Mouse (Mus musculus) liver, adult 2 months (tissue): Measurements from ENCODE around the gene Ninj2.

Experiments
- CTCF ChIP-seq: fragments of 200-500 bp; IDR thresholded peaks from 2 replicates; pipeline ENCODE4 v1.5.1; 2011; ENCODE audit warnings: low read depth, low read length, control low read depth
- POLR2A ChIP-seq: fragments of 200-500 bp; IDR thresholded peaks from 2 replicates; pipeline ENCODE4 v1.6.1; 2011; ENCODE audit warnings: low read length, control low read depth; ENCODE audit not compliant: insufficient read depth; ENCODE audit errors: extremely low read depth

- TF ChIP-seq POLR2A (no peak), CTCF (no peak)
Measured at GRCm38 (mm10) chr6:120174028-120174601, 81.0 kb downstream of the Ninj2 start.
